ENCODE assay signal across 17 mouse cellular contexts in the genomic region with DNA sequence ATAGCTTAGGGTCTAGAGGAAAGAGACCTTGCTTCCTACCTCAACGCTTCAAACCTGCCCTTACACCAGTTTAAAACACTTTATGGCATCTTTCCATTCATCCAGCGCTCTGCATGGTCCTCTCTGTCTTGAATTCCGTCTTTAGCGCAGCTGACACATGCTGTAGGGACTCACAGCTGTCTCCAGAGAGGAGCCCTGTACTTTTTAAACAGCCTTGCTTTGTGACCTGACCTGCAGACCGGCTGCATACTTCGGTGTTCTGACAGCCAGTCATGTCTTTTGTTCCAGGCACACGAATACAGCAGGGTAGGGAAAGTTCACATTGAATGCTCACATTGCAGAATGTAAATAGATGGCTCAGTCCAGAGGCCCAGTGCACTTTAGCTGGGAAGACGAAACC.
"Had no signal": no experiment of that assay in that cellular context is flagged by ENCODE, and none has a peak within 500 bp of the region (broad histone marks: within the 10 kb centered on the region; RNA-seq: fewer than 3 reads in every experiment).

No protein-coding gene starts in this region.

- H3K36me3 ChIP-seq: limb, embryonic 15.5 days; midbrain, embryonic 12.5 days; midbrain, embryonic 15.5 days; neural tube, embryonic 13.5 days had no signal

- H3K9me3 ChIP-seq: limb, embryonic 15.5 days; midbrain, embryonic 12.5 days; midbrain, embryonic 15.5 days; neural tube, embryonic 13.5 days had no signal

- H3K9ac ChIP-seq: limb, embryonic 15.5 days; liver, embryonic 14.5 days; liver, postnatal 0 days; lung, embryonic 14.5 days; midbrain, embryonic 12.5 days; midbrain, embryonic 15.5 days; neural tube, embryonic 13.5 days had no signal

- ATAC-seq: liver, postnatal 0 days; lung, postnatal 0 days; midbrain, embryonic 15.5 days had no signal

- H3K27ac ChIP-seq: kidney, postnatal 0 days; layer of hippocampus, adult 2 months; limb, embryonic 15.5 days; liver, embryonic 14.5 days; macrophage; midbrain, embryonic 12.5 days; midbrain, embryonic 15.5 days; neural tube, embryonic 13.5 days had no signal

- H3K4me3 ChIP-seq: layer of hippocampus, adult 2 months; limb, embryonic 15.5 days; midbrain, embryonic 12.5 days; midbrain, embryonic 15.5 days; myocyte; neural tube, embryonic 13.5 days had no signal

- DNase-seq: kidney, adult 2 months; kidney, postnatal 25 days; layer of hippocampus, adult 9-11 months; liver, postnatal 0 days; lung, embryonic 14.5 days; thymus, postnatal 25 days had no signal

- H3K27me3 ChIP-seq: limb, embryonic 15.5 days; midbrain, embryonic 12.5 days; midbrain, embryonic 15.5 days; neural tube, embryonic 13.5 days had no signal

- H3K4me1 ChIP-seq: midbrain, embryonic 12.5 days; midbrain, embryonic 15.5 days; neural tube, embryonic 13.5 days had no signal

- H3K4me2 ChIP-seq: limb, embryonic 15.5 days; liver, embryonic 11.5 days; lung, embryonic 14.5 days; midbrain, embryonic 12.5 days; midbrain, embryonic 15.5 days; neural tube, embryonic 13.5 days had no signal
